Mouse (Mus musculus): ENCODE results near the gene Zfp217. TPM values are rescaled to one million over a fixed set of nuclear protein-coding genes. Genes with fewer than 3 reads are reported as not detected.
A peak's percentile ranks its signal among the peaks of the same experiment; 100 is the strongest.

Gene Zfp217
- total and polyA plus RNA-seq, 3 experiments, result 5.3 to 12.1 (median 10.0) TPM

DNA sequence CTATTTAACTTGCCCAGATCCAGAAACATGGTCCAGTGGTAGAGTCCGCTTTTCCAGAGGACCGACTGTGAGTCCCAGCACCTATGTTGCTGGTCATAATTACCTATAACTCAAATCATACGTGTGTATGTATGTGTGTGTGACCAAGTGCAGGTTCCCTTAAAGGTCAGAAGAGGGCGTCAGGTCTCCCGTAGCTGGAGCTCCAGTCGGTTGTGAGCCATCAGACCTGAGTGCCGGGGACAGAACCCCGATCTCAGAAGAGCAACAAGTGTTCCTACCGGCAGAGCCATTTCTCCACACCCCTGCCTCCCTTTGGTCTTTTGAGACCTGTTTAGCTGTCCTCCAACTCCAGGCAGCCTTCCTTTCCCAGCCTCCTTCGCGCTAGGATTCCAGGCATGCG is 46.9 kb upstream of the Zfp217 start:
- TF ChIP-seq CTCF (conservative IDR thresholded peaks at IDR 0.05 in 1 of 2, IDR thresholded peaks at IDR 0.05 in 1 of 2; ENCODE audit: low read depth in 2 of 2, low read length in 2 of 2) (peak in 1 of 2 experiments; percentile 1; a peak in 1 of 4 replicates), MAX (IDR thresholded peaks at IDR 0.05; ENCODE audit: low read length) (no peak)
- DNase-seq (ENCODE audit: extremely low read depth), result no peak
- in situ Hi-C loops (cut with MboI; ENCODE audit: low pct_ligation_motif_present, low pct_unique_long_range_greater_than_20kb, low sequenced_read_pairs), result no loop called here
- dilution Hi-C loops (cut with MboI; ENCODE audit: extremely low pct_ligation_motif_present, extremely low pct_unique_long_range_greater_than_20kb, low sequenced_read_pairs), result no loop called here
- Histone ChIP-seq H3K9me3 (replicated peaks; ENCODE audit: low read length) (no peaks in the 10 kb centered on the region), H3K36me3 (replicated peaks in 1 of 2; ENCODE audit: control insufficient read depth in 1 of 2, insufficient read depth in 1 of 2, low read length in 1 of 2) (no peaks in the 10 kb centered on the region), H3K4me3 (replicated peaks in 1 of 3; ENCODE audit: low read depth in 2 of 3, low read length in 2 of 3, poor library complexity in 1 of 3) (no peak overlapping the region), H3K4me2 (ENCODE audit: insufficient read depth, low read depth, poor library complexity, severe bottlenecking) (no peak overlapping the region), H3K4me1 (ENCODE audit: control insufficient read depth in 1 of 2, insufficient read depth in 2 of 2) (no peaks in the 10 kb centered on the region), H3K79me2 (replicated peaks; ENCODE audit: control insufficient read depth, extremely low read depth, insufficient read depth, poor library complexity, severe bottlenecking) (no peaks in the 10 kb centered on the region), H3K27me3 (replicated peaks) (no peaks in the 10 kb centered on the region), H3K27ac (ENCODE audit: insufficient read depth, low read depth) (no peak overlapping the region), H3K9ac (ENCODE audit: insufficient read depth, low read depth) (no peak overlapping the region)

DNA sequence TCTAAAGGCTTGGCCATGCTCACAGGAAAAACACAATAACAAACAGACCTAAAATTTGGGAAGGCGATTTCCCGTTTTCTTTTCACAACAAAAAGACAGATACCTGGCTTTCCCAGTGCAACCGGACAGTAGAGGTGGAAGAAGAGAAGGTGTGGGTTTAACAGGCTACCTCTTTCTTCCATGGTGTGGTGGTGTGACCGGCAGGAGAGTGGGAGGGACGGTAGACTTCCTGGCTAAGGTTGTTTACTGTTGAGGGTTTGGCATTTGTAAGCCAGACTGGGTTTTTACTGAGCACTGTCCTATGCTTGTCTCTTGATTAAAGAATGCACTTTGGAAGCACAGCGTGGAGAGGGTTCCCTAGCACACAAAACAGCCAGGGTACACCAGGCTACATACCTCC is 45.9 kb upstream of the Zfp217 start:
- DNase-seq (ENCODE audit: extremely low read depth), result no peak
- Histone ChIP-seq H3K36me3 (replicated peaks in 1 of 2; ENCODE audit: control insufficient read depth in 1 of 2, insufficient read depth in 1 of 2, low read length in 1 of 2) (no peaks in the 10 kb centered on the region), H3K4me3 (replicated peaks in 1 of 3; ENCODE audit: low read depth in 2 of 3, low read length in 2 of 3, poor library complexity in 1 of 3) (no peak overlapping the region), H3K9me3 (replicated peaks; ENCODE audit: low read length) (no peaks in the 10 kb centered on the region), H3K79me2 (replicated peaks; ENCODE audit: control insufficient read depth, extremely low read depth, insufficient read depth, poor library complexity, severe bottlenecking) (no peaks in the 10 kb centered on the region), H3K9ac (ENCODE audit: insufficient read depth, low read depth) (no peak overlapping the region), H3K27ac (ENCODE audit: insufficient read depth, low read depth) (no peak overlapping the region), H3K27me3 (replicated peaks) (no peaks in the 10 kb centered on the region), H3K4me2 (ENCODE audit: insufficient read depth, low read depth, poor library complexity, severe bottlenecking) (no peak overlapping the region), H3K4me1 (ENCODE audit: control insufficient read depth in 1 of 2, insufficient read depth in 2 of 2) (no peaks in the 10 kb centered on the region)
- in situ Hi-C loops (cut with MboI; ENCODE audit: low pct_ligation_motif_present, low pct_unique_long_range_greater_than_20kb, low sequenced_read_pairs), result no loop called here
- TF ChIP-seq EP300 (IDR thresholded peaks at IDR 0.05; ENCODE audit: low read length), result no peak
- TF ChIP-seq MAZ (IDR thresholded peaks at IDR 0.05; ENCODE audit: low read depth, low read length), result no peak
- no peak for TF ChIP-seq CTCF (conservative IDR thresholded peaks at IDR 0.05 in 1 of 2, IDR thresholded peaks at IDR 0.05 in 1 of 2; ENCODE audit: low read depth in 2 of 2, low read length in 2 of 2)
- no peak for TF ChIP-seq MEF2A (IDR thresholded peaks at IDR 0.05; ENCODE audit: borderline replicate concordance, low read depth, low read length)
- no peak for TF ChIP-seq ZKSCAN1 (IDR thresholded peaks at IDR 0.05; ENCODE audit: borderline replicate concordance, low read depth, low read length)
- TF ChIP-seq CHD1 (IDR thresholded peaks at IDR 0.05; ENCODE audit: low read depth, low read length), result no peak
- no peak for TF ChIP-seq NELFE (IDR thresholded peaks at IDR 0.05; ENCODE audit: low read depth, low read length)
- dilution Hi-C loops (cut with MboI; ENCODE audit: extremely low pct_ligation_motif_present, extremely low pct_unique_long_range_greater_than_20kb, low sequenced_read_pairs), result no loop called here

DNA sequence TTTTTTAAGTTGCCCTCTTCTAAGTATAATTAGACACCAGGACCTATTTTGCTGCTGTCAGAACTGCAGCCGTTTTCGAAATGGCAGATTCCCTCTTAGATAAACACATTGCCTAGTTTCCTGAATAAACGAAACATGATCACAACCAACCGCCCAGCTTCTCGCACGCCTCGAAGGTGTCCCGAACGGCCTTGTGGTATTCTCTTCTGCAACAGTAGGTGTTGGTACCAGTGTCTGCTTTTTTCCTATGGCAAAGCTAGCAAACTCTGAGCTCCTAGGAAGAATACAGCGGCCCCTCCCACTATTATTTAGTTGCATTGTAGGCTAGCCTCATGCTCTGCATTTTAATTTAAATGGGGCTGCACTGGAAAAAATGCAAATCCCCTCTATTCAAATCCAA is 45.3 kb upstream of the Zfp217 start:
- Histone ChIP-seq H3K79me2 (replicated peaks; ENCODE audit: control insufficient read depth, extremely low read depth, insufficient read depth, poor library complexity, severe bottlenecking) (no peaks in the 10 kb centered on the region), H3K4me2 (ENCODE audit: insufficient read depth, low read depth, poor library complexity, severe bottlenecking) (no peak overlapping the region), H3K9ac (ENCODE audit: insufficient read depth, low read depth) (no peak overlapping the region), H3K4me1 (ENCODE audit: control insufficient read depth in 1 of 2, insufficient read depth in 2 of 2) (no peaks in the 10 kb centered on the region), H3K9me3 (replicated peaks; ENCODE audit: low read length) (no peaks in the 10 kb centered on the region), H3K27me3 (replicated peaks) (no peaks in the 10 kb centered on the region), H3K4me3 (replicated peaks in 1 of 3; ENCODE audit: low read depth in 2 of 3, low read length in 2 of 3, poor library complexity in 1 of 3) (no peak overlapping the region), H3K36me3 (replicated peaks in 1 of 2; ENCODE audit: control insufficient read depth in 1 of 2, insufficient read depth in 1 of 2, low read length in 1 of 2) (no peaks in the 10 kb centered on the region), H3K27ac (ENCODE audit: insufficient read depth, low read depth) (no peak overlapping the region)
- no peak for TF ChIP-seq ZC3H11A (IDR thresholded peaks at IDR 0.05; ENCODE audit: low read depth, low read length)
- no peak for TF ChIP-seq ZKSCAN1 (IDR thresholded peaks at IDR 0.05; ENCODE audit: borderline replicate concordance, low read depth, low read length)
- TF ChIP-seq USF2 (conservative IDR thresholded peaks at IDR 0.05; ENCODE audit: low read depth, low read length), result no peak
- in situ Hi-C loops (cut with MboI; ENCODE audit: low pct_ligation_motif_present, low pct_unique_long_range_greater_than_20kb, low sequenced_read_pairs), result no loop called here
- DNase-seq (ENCODE audit: extremely low read depth), result no peak
- dilution Hi-C loops (cut with MboI; ENCODE audit: extremely low pct_ligation_motif_present, extremely low pct_unique_long_range_greater_than_20kb, low sequenced_read_pairs), result no loop called here

Measured in CH12.LX (cell line).